28 mouse cellular contexts compared by ENCODE assay signal in the genomic region with DNA sequence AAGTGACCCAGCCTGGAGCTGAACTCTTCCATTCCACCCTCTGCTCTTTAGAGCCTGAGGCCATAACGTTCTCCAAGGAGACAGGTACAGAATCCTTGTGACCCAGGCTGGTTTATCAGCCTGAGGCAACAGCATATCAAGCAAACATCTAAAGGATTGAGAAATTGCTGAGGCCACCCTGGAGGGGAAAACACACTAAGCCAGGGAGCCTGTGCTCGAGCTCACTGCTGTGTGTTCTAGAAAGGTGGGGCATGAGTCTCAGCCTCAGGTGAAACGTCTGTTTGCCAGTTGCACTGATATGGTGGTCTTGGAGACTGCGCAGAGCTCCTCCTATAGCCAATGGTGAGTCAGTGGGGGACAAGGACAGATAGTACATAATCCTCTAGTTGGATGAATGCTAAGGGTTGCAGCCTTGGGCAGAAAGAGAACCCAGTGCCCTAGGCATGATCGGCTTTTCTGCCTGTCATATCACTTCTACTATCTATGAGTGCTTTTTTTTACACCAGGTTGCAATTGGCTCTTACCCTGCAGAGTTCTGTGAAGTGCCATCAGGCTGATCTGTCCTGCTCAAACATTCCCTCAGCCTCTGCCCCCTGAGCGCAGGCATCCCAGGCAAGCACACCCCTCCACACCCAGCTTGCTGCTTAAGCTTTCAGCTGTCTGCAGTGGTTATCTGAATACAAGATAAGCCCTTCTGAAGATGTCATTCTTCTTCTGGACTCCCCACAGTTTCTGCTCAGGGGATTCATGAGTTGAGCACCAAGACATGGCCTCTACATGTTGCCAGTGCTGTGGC. TPM values are rescaled to one million over a fixed set of nuclear protein-coding genes. Genes with fewer than 3 reads are reported as not detected.
DNase-seq lines count a peak whose midpoint lies in the region; ATAC-seq and TF ChIP-seq lines count a peak whose summit lies in the region.
"Had no signal": no experiment of that assay in that cellular context is flagged by ENCODE, and none has a peak within 500 bp of the region (broad histone marks: within the 10 kb centered on the region; RNA-seq: fewer than 3 reads in every experiment).

No protein-coding gene starts in this region.

- H3K27ac ChIP-seq in midbrain, embryonic 14.5 days (replicated peaks; ENCODE audit: low read depth, low read length) = no peak overlapping the region
- no peak overlapping the region for H3K27ac ChIP-seq in midbrain, embryonic 13.5 days
- no peak overlapping the region for H3K27ac ChIP-seq in stomach, postnatal 0 days (replicated peaks)
- H3K27ac ChIP-seq: embryonic facial prominence, embryonic 10.5 days; embryonic facial prominence, embryonic 12.5 days; forebrain, embryonic 13.5 days; forebrain, embryonic 15.5 days had no signal

- no peak for TF ChIP-seq EP300 in stomach, postnatal 0 days (optimal IDR thresholded peaks at IDR 0.05)

- H3K36me3 ChIP-seq in midbrain, embryonic 14.5 days (ENCODE audit: control insufficient read depth, insufficient read depth, low read length) = no peaks in the 10 kb centered on the region
- H3K36me3 ChIP-seq in midbrain, embryonic 13.5 days = no peaks in the 10 kb centered on the region
- no peaks in the 10 kb centered on the region for H3K36me3 ChIP-seq in stomach, postnatal 0 days (ENCODE audit: control insufficient read depth, insufficient read depth, low read length)
- H3K36me3 ChIP-seq: embryonic facial prominence, embryonic 10.5 days; embryonic facial prominence, embryonic 12.5 days; forebrain, embryonic 15.5 days; G1E had no signal

- ATAC-seq in midbrain, embryonic 14.5 days (ENCODE audit: low FRiP score, low TSS enrichment) = no peak
- no peak for ATAC-seq in midbrain, embryonic 13.5 days
- ATAC-seq in stomach, postnatal 0 days (ENCODE audit: low FRiP score, low TSS enrichment) = no peak
- ATAC-seq in activated CD4-positive, CD25-positive, alpha-beta regulatory T cell, adult 4 months = no peak
- ATAC-seq: CD4-positive, CD25-positive, alpha-beta regulatory T cell, adult 4 months; forebrain, embryonic 13.5 days; forebrain, embryonic 15.5 days; forebrain, postnatal 0 days; Patski had no signal

- H3K4me3 ChIP-seq in midbrain, embryonic 14.5 days (replicated peaks; ENCODE audit: low read depth, low read length) = no peak overlapping the region
- H3K4me3 ChIP-seq in midbrain, embryonic 13.5 days (replicated peaks) = no peak overlapping the region
- no peak overlapping the region for H3K4me3 ChIP-seq in stomach, postnatal 0 days (ENCODE audit: low read depth, low read length)
- H3K4me3 ChIP-seq: embryonic facial prominence, embryonic 10.5 days; embryonic facial prominence, embryonic 12.5 days; forebrain, embryonic 13.5 days; forebrain, embryonic 15.5 days had no signal

- TF ChIP-seq CTCF in stomach, postnatal 0 days (IDR thresholded peaks at IDR 0.05; ENCODE audit: low read depth) = no peak

- 78% methylated on average over 6 of the region's 6 CpGs for WGBS in midbrain, embryonic 14.5 days
- 74% methylated on average over 6 of the region's 6 CpGs for whole genome bisulfite sequencing in midbrain, embryonic 13.5 days
- 51% methylated on average over 6 of the region's 6 CpGs for WGBS in stomach, postnatal 0 days

- no peak overlapping the region for H3K4me2 ChIP-seq in midbrain, embryonic 14.5 days (ENCODE audit: low read length)
- no peak overlapping the region for H3K4me2 ChIP-seq in midbrain, embryonic 13.5 days (replicated peaks)
- H3K4me2 ChIP-seq in stomach, postnatal 0 days (replicated peaks; ENCODE audit: low read depth) = no peak overlapping the region
- H3K4me2 ChIP-seq: embryonic facial prominence, embryonic 12.5 days; forebrain, embryonic 13.5 days; forebrain, embryonic 15.5 days had no signal

- H3K9ac ChIP-seq in midbrain, embryonic 14.5 days (replicated peaks; ENCODE audit: low read length) = no peak overlapping the region
- H3K9ac ChIP-seq in midbrain, embryonic 13.5 days (replicated peaks) = no peak overlapping the region
- no peak overlapping the region for H3K9ac ChIP-seq in stomach, postnatal 0 days (ENCODE audit: low read length)
- H3K9ac ChIP-seq: embryonic facial prominence, embryonic 12.5 days; forebrain, embryonic 13.5 days; forebrain, embryonic 15.5 days; forebrain, postnatal 0 days had no signal

- DNase-seq in heart, adult 11 months = peak; percentile 66
- DNase-seq in heart, adult 18-20 months = no peak
- DNase-seq in midbrain, embryonic 14.5 days = peak; percentile 13
- peak; percentile 30 for DNase-seq in stomach, postnatal 0 days (ENCODE audit: low spot score)
- DNase-seq: adrenal gland, adult 2 months; adrenal gland, postnatal 10 days; adrenal gland, postnatal 25 days; B cell, adult 2 months; cerebellum, adult 11-12 months; cerebellum, adult 2 months; cerebellum, adult 9-10 months; cerebellum, postnatal 10 days; cerebellum, postnatal 25 days; forebrain, postnatal 0 days had no signal

- H3K9me3 ChIP-seq in midbrain, embryonic 14.5 days (ENCODE audit: control insufficient read depth, low read length) = no peaks in the 10 kb centered on the region
- H3K9me3 ChIP-seq in midbrain, embryonic 13.5 days = no peaks in the 10 kb centered on the region
- H3K9me3 ChIP-seq in stomach, postnatal 0 days (ENCODE audit: control insufficient read depth, low read length) = no peaks in the 10 kb centered on the region
- H3K9me3 ChIP-seq: embryonic facial prominence, embryonic 10.5 days; embryonic facial prominence, embryonic 12.5 days; forebrain, embryonic 13.5 days; forebrain, embryonic 15.5 days; G1E had no signal

- no peaks in the 10 kb centered on the region for H3K27me3 ChIP-seq in midbrain, embryonic 14.5 days (ENCODE audit: control insufficient read depth, insufficient read depth, low read length)
- H3K27me3 ChIP-seq in midbrain, embryonic 13.5 days = no peaks in the 10 kb centered on the region
- H3K27me3 ChIP-seq in stomach, postnatal 0 days (ENCODE audit: control insufficient read depth, insufficient read depth, low read length) = no peaks in the 10 kb centered on the region
- H3K27me3 ChIP-seq: embryonic facial prominence, embryonic 12.5 days; forebrain, embryonic 13.5 days; forebrain, embryonic 15.5 days had no signal

- H3K4me1 ChIP-seq in midbrain, embryonic 14.5 days (ENCODE audit: control insufficient read depth, insufficient read depth, low read length) = no peaks in the 10 kb centered on the region
- H3K4me1 ChIP-seq in midbrain, embryonic 13.5 days (replicated peaks) = no peaks in the 10 kb centered on the region
- H3K4me1 ChIP-seq in stomach, postnatal 0 days (replicated peaks; ENCODE audit: control insufficient read depth, insufficient read depth) = no peaks in the 10 kb centered on the region
- H3K4me1 ChIP-seq: embryonic facial prominence, embryonic 10.5 days; embryonic facial prominence, embryonic 12.5 days; forebrain, embryonic 13.5 days; forebrain, embryonic 15.5 days had no signal

RNA-seq across cellular contexts. Expression of gene Gm12845, which starts 10.7 kb away (rescaled TPM):
- total RNA-seq in heart, adult 18-20 months (2021) = not detected
- polyA plus RNA-seq in midbrain, embryonic 14.5 days (2014; fragmentation: Nextera tagmentation; extraction: Ambion mirVana) = not detected in 2 replicates
- polyA plus RNA-seq in midbrain, embryonic 13.5 days (2015; fragmentation: Nextera tagmentation; extraction: Ambion mirVana) = not detected in 2 replicates
- polyA plus RNA-seq in stomach, postnatal 0 days (2015; fragmentation: Nextera tagmentation; extraction: Ambion mirVana) = not detected in 2 replicates
- not detected for polyA plus RNA-seq in activated CD4-positive, CD25-positive, alpha-beta regulatory T cell, adult 4 months (2017; shearing (Covaris generic))
- total RNA-seq: adrenal gland, adult 2 months; adrenal gland, postnatal 10 days; adrenal gland, postnatal 25 days; adrenal gland, postnatal 4 days; forebrain, postnatal 0 days had no signal
- polyA plus RNA-seq: adrenal gland, adult 2 months; CD4-positive, CD25-positive, alpha-beta regulatory T cell, adult 4 months; cerebellum, adult 2 months; cortical plate, adult 2 months; embryonic facial prominence, embryonic 10.5 days; embryonic facial prominence, embryonic 12.5 days; embryonic facial prominence, embryonic 14.5 days; forebrain, embryonic 11.5 days; forebrain, embryonic 13.5 days; forebrain, embryonic 15.5 days; forebrain, postnatal 0 days; G1E; Patski had no signal

RNA-seq across cellular contexts. Expression of gene Dmap1, which starts 31.4 kb away (rescaled TPM):
- total RNA-seq in heart, adult 18-20 months (2021) = 10 to 100 TPM; 19.9 to 20.1 TPM
- 86.6 and 91.5 TPM in 2 replicates for polyA plus RNA-seq in midbrain, embryonic 14.5 days (2014; fragmentation: Nextera tagmentation; extraction: Ambion mirVana)
- 77.8 and 78.2 TPM in 2 replicates for polyA plus RNA-seq in midbrain, embryonic 13.5 days (2015; fragmentation: Nextera tagmentation; extraction: Ambion mirVana)
- polyA plus RNA-seq in stomach, postnatal 0 days (2015; fragmentation: Nextera tagmentation; extraction: Ambion mirVana) = 27.5 and 27.8 TPM in 2 replicates
- 10 to 100 TPM; 21.4 to 24.9 TPM for polyA plus RNA-seq in activated CD4-positive, CD25-positive, alpha-beta regulatory T cell, adult 4 months (2017; shearing (Covaris generic))

RNA-seq across cellular contexts. Expression of gene Klf17, which starts 51.9 kb away (rescaled TPM):
- total RNA-seq in heart, adult 18-20 months (2021) = not detected
- not detected in 2 replicates for polyA plus RNA-seq in midbrain, embryonic 14.5 days (2014; fragmentation: Nextera tagmentation; extraction: Ambion mirVana)
- not detected in 2 replicates for polyA plus RNA-seq in midbrain, embryonic 13.5 days (2015; fragmentation: Nextera tagmentation; extraction: Ambion mirVana)
- 0.12 and 0.16 TPM in 2 replicates for polyA plus RNA-seq in stomach, postnatal 0 days (2015; fragmentation: Nextera tagmentation; extraction: Ambion mirVana)
- polyA plus RNA-seq in activated CD4-positive, CD25-positive, alpha-beta regulatory T cell, adult 4 months (2017; shearing (Covaris generic)) = not detected
- total RNA-seq: adrenal gland, adult 2 months; adrenal gland, postnatal 10 days; adrenal gland, postnatal 25 days; adrenal gland, postnatal 4 days; CH12.LX; forebrain, postnatal 0 days; G1E had no signal
- polyA plus RNA-seq: adrenal gland, adult 2 months; CD4-positive, CD25-positive, alpha-beta regulatory T cell, adult 4 months; cerebellum, adult 2 months; cortical plate, adult 2 months; embryonic facial prominence, embryonic 10.5 days; embryonic facial prominence, embryonic 12.5 days; embryonic facial prominence, embryonic 14.5 days; forebrain, embryonic 11.5 days; forebrain, embryonic 13.5 days; forebrain, embryonic 15.5 days; forebrain, postnatal 0 days; G1E; Patski had no signal

Comparison
In these comparisons a context has a peak if more than half of its experiments do, and no peak if none do; other contexts are left out.
1. DNase-seq: peak in heart, adult 11 months (single experiment), midbrain, embryonic 14.5 days (single experiment) and stomach, postnatal 0 days (single experiment); none in heart, adult 18-20 months (0 of 2).